Mouse (Mus musculus) heart, postnatal 14 days (tissue): Measurements from ENCODE around the gene Foxo1. TPM values are rescaled to one million over a fixed set of nuclear protein-coding genes. Genes with fewer than 3 reads are reported as not detected.

Experiments used
- DNase-seq, 2 experiments: peaks; one replicate each; pipeline ENCODE4 v3.0.0; 2021 to 2022
- intact Hi-C: fragments of 180-260 bp; cut with DNase I; formaldehyde crosslinking; loops from one replicate; pipeline ENCODE4 v1.15.1; 2025
- long read RNA-seq, 2 experiments: library from polyadenylated mRNA; stranded (forward); transcript quantifications; one replicate each; pipeline ENCODE4 v2.0.0; 2021
- total RNA-seq, 2 experiments: library from RNA; stranded (reverse); gene quantifications; 2 replicates each; pipeline ENCODE4 v1.2.3; 2021

Foxo1 gene
- total RNA-seq = 10 to 100 TPM; 13.6 to 15.7 TPM
- long read RNA-seq, experiment 1, full-length matches to known transcripts = 6 of 10 reads
- long read RNA-seq, experiment 1, partial matches to known transcripts = 2 of 10 reads
- long read RNA-seq, experiment 1, other reads (novel, unspliced or antisense) = 2 of 10 reads
- long read RNA-seq, experiment 2, full-length matches to known transcripts = 8 of 13 reads
- long read RNA-seq, experiment 2, partial matches to known transcripts = 4 of 13 reads
- long read RNA-seq, experiment 2, other reads (novel, unspliced or antisense) = 1 of 13 reads

DNA sequence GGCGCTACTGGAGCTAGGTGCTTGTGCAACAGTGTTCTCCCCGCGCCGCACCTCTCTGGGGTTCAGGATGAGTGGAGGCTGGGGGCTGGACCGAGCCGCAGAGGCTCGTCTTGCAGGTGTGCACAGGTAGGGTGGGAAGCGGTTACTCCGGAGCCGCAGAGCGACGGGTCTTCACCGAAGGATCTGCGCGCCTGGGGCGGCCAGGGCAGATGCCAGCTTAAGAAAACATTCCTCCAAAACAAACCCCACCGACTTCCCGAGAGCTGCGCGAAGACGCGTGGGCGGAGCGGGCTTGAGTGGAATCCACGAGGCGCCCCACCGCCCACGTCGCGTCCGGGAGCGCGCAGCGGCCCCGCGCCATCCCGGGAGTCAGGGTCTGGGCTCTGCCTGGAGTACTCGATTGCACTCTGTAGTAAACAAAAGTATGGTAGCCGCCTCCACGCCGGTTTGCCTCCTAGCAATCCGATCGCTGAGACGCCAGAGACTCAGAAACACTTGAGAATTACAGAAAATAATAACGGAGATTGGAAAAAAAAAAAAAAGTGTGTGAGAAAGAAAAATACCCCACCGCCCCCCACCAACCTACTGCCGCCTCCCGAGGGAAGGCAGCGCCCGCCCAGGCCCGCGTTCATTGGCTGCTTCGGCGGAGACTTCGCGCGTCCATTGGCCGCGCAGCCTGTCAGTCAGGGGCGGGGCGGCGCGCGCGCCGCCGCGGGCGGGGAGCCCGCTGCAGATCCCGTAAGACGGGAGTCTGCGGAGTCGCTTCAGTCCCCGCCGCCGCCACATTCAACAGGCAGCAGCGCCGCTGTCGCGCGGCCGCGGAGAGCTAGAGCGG, at the start of gene Foxo1:
Gene Foxo1, plus strand, starts transcription at position 685 of the 835 bp plus-strand sequence.
- peak; percentile 96 to 97 for DNase-seq
- intact Hi-C loops = loop anchor here (2.0 kb wide), 2 partner anchors 137 to 183 kb away; no protein-coding TSS in a partner anchor

DNA sequence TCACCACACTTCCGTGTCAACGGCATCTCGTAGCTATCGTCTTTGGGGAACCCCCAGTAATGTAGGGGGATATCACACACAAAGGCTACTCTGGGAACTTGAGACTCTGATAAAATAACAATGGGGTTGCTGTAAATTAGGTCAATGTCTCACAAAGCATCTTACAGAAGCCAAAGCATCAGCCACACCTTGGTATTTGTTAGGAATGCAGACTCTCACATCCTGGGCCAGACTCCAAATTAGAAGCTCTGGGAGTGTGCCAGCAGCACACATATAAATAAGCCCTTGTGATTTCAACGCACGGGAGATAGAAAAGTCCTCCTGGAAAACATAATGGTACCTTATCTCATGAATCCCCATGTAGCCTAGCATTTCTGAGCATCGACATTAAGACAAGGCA, 49.3 kb upstream of the Foxo1 start:
- no peak for DNase-seq
- intact Hi-C loops = no loop called here

DNA sequence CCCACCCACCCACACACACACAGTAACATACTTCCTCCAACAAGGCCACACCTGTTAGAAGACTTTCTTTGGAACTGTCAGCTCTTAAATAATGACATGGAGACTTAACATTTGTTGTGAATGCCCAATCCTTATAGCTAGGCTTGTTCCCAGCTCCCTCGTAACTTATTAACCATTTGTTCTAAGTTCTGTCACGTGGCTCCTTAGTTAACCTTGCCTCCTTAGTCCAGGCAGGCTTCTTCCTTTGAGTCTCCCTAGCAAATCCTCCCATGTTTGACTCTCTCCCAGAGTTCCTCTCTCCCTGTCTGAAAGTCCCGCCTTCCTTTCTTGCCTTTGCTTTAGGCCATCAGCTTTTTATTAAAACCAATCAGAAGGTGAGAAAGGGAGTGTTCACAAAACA, 47.1 kb upstream of the Foxo1 start:
- intact Hi-C loops = no loop called here
- no peak for DNase-seq

DNA sequence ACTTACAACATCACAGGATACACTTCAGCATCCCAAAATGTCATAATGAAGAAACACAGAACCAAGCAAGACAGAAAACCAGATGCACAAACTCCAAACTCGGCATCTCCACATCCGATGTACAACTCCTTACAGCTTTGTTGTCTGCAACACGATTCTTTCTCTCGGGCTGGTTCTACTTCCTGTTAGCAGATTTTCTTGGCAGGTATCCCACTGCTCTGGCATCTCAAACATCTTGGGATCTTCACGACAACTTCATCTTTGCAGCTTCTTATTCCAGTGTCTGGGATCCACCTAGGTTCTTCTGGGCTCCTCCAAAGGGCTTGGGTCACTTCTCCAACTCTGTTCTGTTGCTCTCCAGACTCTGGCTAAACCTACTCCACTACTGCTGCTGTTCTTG, 46.2 kb upstream of the Foxo1 start:
- no peak for DNase-seq
- intact Hi-C loops = no loop called here

- intact Hi-C loops = no loop called here
Observed at GRCm38 (mm10) chr3:52236488-52236887, 31.6 kb upstream of the Foxo1 start.

GRCm38 (mm10) chr3:52237136-52237535, 31.0 kb upstream of the Foxo1 start:
- intact Hi-C loops = no loop called here
- DNase-seq = no peak

More at GRCm38 (mm10) chr3:52236488-52236887, 31.6 kb upstream of the Foxo1 start:
- DNase-seq = no peak

GRCm38 (mm10) chr3:52241062-52241461, 27.1 kb upstream of the Foxo1 start:
- no peak for DNase-seq
- intact Hi-C loops = loop anchor here (5.0 kb wide), 1 partner anchor 589 kb away; no protein-coding TSS in a partner anchor

- DNase-seq = peak; percentile 72 to 89
- intact Hi-C loops = loop anchor here (2.0 to 5.0 kb wide), 5 partner anchors 542 to 760 kb away; partner anchors contain the start of gene Rab33b
Observed at GRCm38 (mm10) chr3:52242457-52243105, 25.6 kb upstream of the Foxo1 start.

DNA sequence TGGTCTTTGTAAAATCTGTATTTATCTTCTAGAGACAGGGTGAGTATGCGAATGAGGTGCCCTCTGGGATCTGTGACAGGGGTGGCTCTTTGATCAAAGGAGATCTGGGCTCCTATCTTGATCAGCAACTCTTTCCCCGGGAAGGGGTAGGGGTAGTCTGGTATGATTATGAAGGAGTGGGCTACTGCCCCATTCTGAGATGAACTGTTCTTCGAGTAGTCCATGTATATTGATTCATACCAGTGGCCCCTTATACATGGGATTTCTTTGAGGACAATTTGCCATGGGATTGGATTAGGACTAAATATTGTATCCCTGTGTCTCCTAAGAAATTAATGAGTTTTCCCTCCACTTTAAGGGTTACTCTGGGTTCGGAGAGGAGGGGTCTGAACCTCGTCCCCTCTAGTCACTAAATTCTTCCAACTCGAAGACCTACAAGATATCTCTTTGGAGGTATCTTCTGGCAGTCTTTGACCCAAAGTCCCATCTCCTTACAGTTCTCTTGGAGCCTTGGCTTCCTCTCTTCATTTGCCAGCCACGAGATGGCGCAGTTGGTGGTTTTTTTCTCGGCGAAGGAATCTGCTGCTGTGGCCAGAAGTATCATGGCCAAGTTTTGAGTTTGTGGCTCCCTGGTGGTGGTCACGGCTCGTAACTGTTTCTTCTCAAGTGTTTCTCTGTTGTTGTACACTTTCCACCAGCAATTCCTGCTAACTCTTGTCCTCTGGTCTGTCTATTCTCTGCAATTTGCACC, 24.7 kb upstream of the Foxo1 start:
- DNase-seq = peak; percentile 36 to 66

GRCm38 (mm10) chr3:52245996-52246830, 21.9 kb upstream of the Foxo1 start:
- no peak for DNase-seq
- intact Hi-C loops = no loop called here

More for the DNA sequence above, 24.7 kb upstream of the Foxo1 start:
- intact Hi-C loops = loop anchor here (2.0 to 5.0 kb wide), 5 partner anchors 543 to 761 kb away; partner anchors contain the start of gene Rab33b

GRCm38 (mm10) chr3:52251184-52251583, 17.0 kb upstream of the Foxo1 start:
- intact Hi-C loops = loop anchor here (10.0 kb wide), 1 partner anchor 1244 kb away; no protein-coding TSS in a partner anchor

DNA sequence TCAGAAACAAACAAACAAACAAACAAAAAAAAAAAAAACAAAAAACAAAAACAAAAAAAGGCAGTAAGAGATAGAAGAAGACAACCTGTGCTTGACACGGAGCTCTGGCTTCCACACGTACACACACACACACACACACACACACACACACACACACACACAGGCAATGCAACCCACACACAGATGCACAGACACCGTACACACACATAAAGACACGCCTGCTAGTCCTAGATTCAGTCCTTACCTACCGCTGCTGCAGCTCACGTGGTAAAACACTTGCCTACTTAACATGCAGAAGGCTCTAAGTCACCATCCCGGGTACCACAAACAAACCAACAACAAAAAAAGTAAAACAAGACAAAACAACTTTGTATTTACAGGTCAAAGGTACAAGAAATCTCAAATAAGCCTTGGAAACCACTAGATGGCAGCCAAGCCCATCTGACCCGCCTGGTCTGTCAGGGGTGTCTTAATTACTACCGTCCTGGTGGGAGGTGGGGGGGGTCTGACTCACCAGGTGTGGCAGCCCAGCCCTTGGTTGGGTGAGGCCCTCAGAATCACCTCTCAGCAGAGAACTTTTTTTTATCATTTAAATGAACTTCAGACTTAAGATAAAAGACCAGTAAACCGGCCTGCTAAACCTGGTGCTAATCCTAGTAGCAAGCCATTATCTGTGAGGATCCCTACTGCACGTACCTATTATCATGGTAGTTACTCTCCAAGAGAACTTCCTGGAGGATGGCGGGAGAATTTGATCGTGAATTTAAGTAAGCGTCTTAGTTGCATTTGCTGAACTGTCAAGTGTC, 14.3 kb upstream of the Foxo1 start:
- intact Hi-C loops = loop anchor here (10.0 kb wide), 1 partner anchor 1241 kb away; no protein-coding TSS in a partner anchor
- peak; percentile 28 to 40 for DNase-seq

More at GRCm38 (mm10) chr3:52251184-52251583, 17.0 kb upstream of the Foxo1 start:
- no peak for DNase-seq

DNA sequence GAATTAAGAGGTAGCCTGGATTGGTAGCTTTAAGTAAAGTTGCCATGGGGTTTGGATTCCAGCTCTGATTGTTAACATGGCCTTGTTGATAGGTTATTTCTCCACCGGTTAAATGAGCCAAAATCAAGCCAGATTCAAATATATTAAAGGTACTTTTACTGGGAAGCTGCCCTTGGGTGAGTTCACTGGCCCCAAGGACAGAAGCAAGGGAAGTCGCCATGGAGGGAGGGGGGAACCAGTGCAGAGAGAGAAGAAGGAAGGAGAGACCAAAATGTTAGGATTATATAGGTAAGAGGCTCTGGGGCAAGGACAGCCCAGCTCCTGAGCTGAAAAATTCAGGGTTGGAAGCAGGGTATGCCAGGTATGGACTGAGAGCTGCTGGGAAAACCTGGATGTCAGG, 13.6 kb upstream of the Foxo1 start:
- intact Hi-C loops = loop anchor here (10.0 kb wide), 1 partner anchor 1240 kb away; no protein-coding TSS in a partner anchor

DNA sequence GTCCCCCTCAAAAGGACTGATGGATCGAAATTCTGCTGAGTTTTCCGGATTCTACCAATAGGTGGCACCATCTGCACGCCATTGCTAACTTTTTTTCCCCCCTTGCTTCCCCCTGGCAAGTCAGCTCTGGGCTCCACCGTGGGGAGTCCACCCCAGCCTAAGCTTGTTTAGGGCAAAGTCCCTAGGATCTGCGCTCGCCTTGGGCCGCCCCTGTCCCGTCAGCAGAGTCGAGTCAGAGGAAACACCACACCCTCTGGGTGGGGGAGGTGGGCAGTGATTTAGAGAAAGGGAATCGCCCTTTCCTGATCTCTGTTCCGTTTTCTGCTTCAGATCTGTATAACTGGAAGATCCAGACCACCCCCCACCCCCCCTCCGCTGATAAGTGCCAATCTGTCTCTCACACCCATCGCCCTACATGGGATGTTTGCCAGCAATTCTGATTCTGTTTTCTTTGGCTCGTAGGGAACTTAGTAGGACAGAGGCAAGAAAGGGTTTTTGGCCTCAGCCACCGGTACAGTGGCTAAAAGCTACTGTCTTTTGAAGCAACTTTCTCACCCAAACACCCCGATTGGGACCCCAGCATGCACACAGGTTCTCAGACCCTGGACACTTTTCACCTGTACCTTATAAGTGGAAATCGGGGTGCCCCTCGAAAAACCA, 10.2 kb upstream of the Foxo1 start:
- intact Hi-C loops = loop anchor here (2.0 to 10.0 kb wide), 4 partner anchors 717 to 1237 kb away; no protein-coding TSS in a partner anchor
- DNase-seq = peak; percentile 71 to 78

More for the DNA sequence above, 13.6 kb upstream of the Foxo1 start:
- DNase-seq = no peak

DNA sequence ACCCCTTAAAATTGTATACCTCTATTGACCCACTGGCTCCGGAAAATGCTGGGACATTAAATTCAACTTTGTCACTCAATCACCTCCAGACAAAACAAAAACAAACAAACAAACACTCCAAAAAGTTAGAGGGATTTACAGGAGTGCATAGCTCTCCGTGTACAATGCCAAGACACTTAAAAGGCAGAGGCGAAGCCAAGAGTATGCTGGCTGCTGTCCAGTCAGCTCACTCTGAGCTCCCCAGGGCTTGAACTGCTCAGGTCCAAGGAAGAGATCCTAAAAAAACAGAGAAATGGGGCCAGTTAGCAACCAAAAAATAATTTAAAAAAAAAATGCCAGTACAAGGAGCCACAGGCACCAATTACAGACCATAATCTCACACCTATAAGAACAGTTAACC, 9.6 kb upstream of the Foxo1 start:
- peak; percentile 73 to 80 for DNase-seq
- intact Hi-C loops = loop anchor here (5.0 to 10.0 kb wide), 2 partner anchors 1189 to 1236 kb away; no protein-coding TSS in a partner anchor

- DNase-seq = peak; percentile 81 to 91
- intact Hi-C loops = loop anchor here (2.0 to 5.0 kb wide), 2 partner anchors 425 to 494 kb away; no protein-coding TSS in a partner anchor
Observed at GRCm38 (mm10) chr3:52262431-52263161, 5.5 kb upstream of the Foxo1 start.
